21 mouse cellular contexts compared by ENCODE assay signal in genomic region chr1:154183077-154183751, GRCm38 (mm10). TPM values are rescaled to one million over a fixed set of nuclear protein-coding genes. Genes with fewer than 3 reads are reported as not detected.
DNase-seq lines count a peak whose midpoint lies in the region; ATAC-seq lines count a peak whose summit lies in the region.
"Had no signal": no experiment of that assay in that cellular context is flagged by ENCODE, and none has a peak within 500 bp of the region (broad histone marks: within the 10 kb centered on the region; RNA-seq: fewer than 3 reads in every experiment).

No protein-coding gene starts in this region.

- no peaks in the 10 kb centered on the region for H3K27me3 ChIP-seq in intestine, embryonic 14.5 days (replicated peaks; ENCODE audit: control insufficient read depth, insufficient read depth, low read length)
- H3K27me3 ChIP-seq in intestine, embryonic 16.5 days (replicated peaks; ENCODE audit: control insufficient read depth, insufficient read depth, low read length): no peaks in the 10 kb centered on the region
- H3K27me3 ChIP-seq in lung, embryonic 15.5 days: no peaks in the 10 kb centered on the region
- no peaks in the 10 kb centered on the region for H3K27me3 ChIP-seq in stomach, embryonic 16.5 days (ENCODE audit: control insufficient read depth, insufficient read depth, low read length)
- H3K27me3 ChIP-seq in midbrain, embryonic 16.5 days (ENCODE audit: control insufficient read depth, insufficient read depth, low read depth, low read length): no peaks in the 10 kb centered on the region
- H3K27me3 ChIP-seq: forebrain, embryonic 15.5 days; hindbrain, embryonic 13.5 days; liver, embryonic 12.5 days had no signal

- 0 out of 2 replicates have a peak, but pooled peaks have one; percentile 51 for ATAC-seq in intestine, embryonic 14.5 days (replicated peaks; ENCODE audit: low FRiP score, low TSS enrichment, low read depth)
- no peak for ATAC-seq in intestine, embryonic 16.5 days
- ATAC-seq in lung, embryonic 15.5 days (ENCODE audit: borderline replicate concordance, extremely low read depth, low FRiP score, low TSS enrichment): no peak
- ATAC-seq in stomach, embryonic 16.5 days (ENCODE audit: insufficient read depth, low FRiP score): 0 out of 2 replicates have a peak, but pooled peaks have one; percentile 19
- no peak for ATAC-seq in midbrain, embryonic 16.5 days
- ATAC-seq: forebrain, embryonic 15.5 days; liver, embryonic 12.5 days had no signal

- H3K4me1 ChIP-seq in intestine, embryonic 14.5 days (replicated peaks; ENCODE audit: control insufficient read depth, insufficient read depth, low read length): no peaks in the 10 kb centered on the region
- no peaks in the 10 kb centered on the region for H3K4me1 ChIP-seq in intestine, embryonic 16.5 days (ENCODE audit: control insufficient read depth, insufficient read depth, low read length)
- H3K4me1 ChIP-seq in lung, embryonic 15.5 days: 0 out of 2 replicates have a peak, but pooled peaks cover 3% of the 10 kb centered on the region
- H3K4me1 ChIP-seq in stomach, embryonic 16.5 days (ENCODE audit: control insufficient read depth, insufficient read depth, low read length): no peaks in the 10 kb centered on the region
- H3K4me1 ChIP-seq in midbrain, embryonic 16.5 days (ENCODE audit: control insufficient read depth, insufficient read depth, low read length): no peaks in the 10 kb centered on the region
- H3K4me1 ChIP-seq: forebrain, embryonic 15.5 days; heart, embryonic 13.5 days; liver, embryonic 12.5 days; midbrain, embryonic 10.5 days had no signal

- no peak overlapping the region for H3K4me3 ChIP-seq in intestine, embryonic 14.5 days (ENCODE audit: low read depth, low read length)
- no peak overlapping the region for H3K4me3 ChIP-seq in intestine, embryonic 16.5 days (ENCODE audit: low read length)
- no peak overlapping the region for H3K4me3 ChIP-seq in lung, embryonic 15.5 days
- H3K4me3 ChIP-seq in stomach, embryonic 16.5 days (replicated peaks; ENCODE audit: low read length): no peak overlapping the region
- no peak overlapping the region for H3K4me3 ChIP-seq in midbrain, embryonic 16.5 days (ENCODE audit: low read depth, low read length)
- H3K4me3 ChIP-seq: embryonic facial prominence, embryonic 10.5 days; forebrain, embryonic 15.5 days; heart, embryonic 13.5 days; hindbrain, embryonic 13.5 days; liver, embryonic 12.5 days; midbrain, embryonic 10.5 days had no signal

- DNase-seq in intestine, embryonic 14.5 days (ENCODE audit: low spot score): no peak
- DNase-seq in lung, postnatal 36 days: no peak
- DNase-seq in kidney, postnatal 14 days: peak; percentile 27
- no peak for DNase-seq in retina, postnatal 1 day
- DNase-seq: adrenal gland, postnatal 36 days; gastrocnemius, postnatal 10 days; heart, adult 18-20 months; left cerebral cortex, postnatal 4 days; thymus, postnatal 25 days had no signal

- 89% methylated on average over 7 of the region's 7 CpGs for WGBS in intestine, embryonic 14.5 days
- 84% methylated on average over 7 of the region's 7 CpGs for WGBS in intestine, embryonic 16.5 days
- 61% methylated on average over 7 of the region's 7 CpGs for WGBS in lung, embryonic 15.5 days
- 77% methylated on average over 7 of the region's 7 CpGs for WGBS in stomach, embryonic 16.5 days
- 91% methylated on average over 7 of the region's 7 CpGs for WGBS in midbrain, embryonic 16.5 days

- H3K27ac ChIP-seq in intestine, embryonic 14.5 days (ENCODE audit: low read depth): no peak overlapping the region
- no peak overlapping the region for H3K27ac ChIP-seq in intestine, embryonic 16.5 days (ENCODE audit: low read length)
- peak overlapping the region; percentile 38; the same call in 1 of the 2 replicates for H3K27ac ChIP-seq in lung, embryonic 15.5 days
- H3K27ac ChIP-seq in stomach, embryonic 16.5 days (ENCODE audit: low read length): no peak overlapping the region
- no peak overlapping the region for H3K27ac ChIP-seq in midbrain, embryonic 16.5 days (ENCODE audit: low read length)
- H3K27ac ChIP-seq: embryonic facial prominence, embryonic 10.5 days; forebrain, embryonic 15.5 days; heart, embryonic 13.5 days; hindbrain, embryonic 13.5 days; liver, embryonic 12.5 days; midbrain, embryonic 10.5 days had no signal

- H3K9ac ChIP-seq in intestine, embryonic 14.5 days (ENCODE audit: low read length): no peak overlapping the region
- H3K9ac ChIP-seq in intestine, embryonic 16.5 days (ENCODE audit: low read depth, low read length): no peak overlapping the region
- H3K9ac ChIP-seq in lung, embryonic 15.5 days: no peak overlapping the region
- no peak overlapping the region for H3K9ac ChIP-seq in stomach, embryonic 16.5 days (ENCODE audit: low read length)
- no peak overlapping the region for H3K9ac ChIP-seq in midbrain, embryonic 16.5 days (ENCODE audit: low read depth, low read length)
- H3K9ac ChIP-seq: forebrain, embryonic 15.5 days; heart, embryonic 13.5 days; hindbrain, embryonic 13.5 days; liver, embryonic 12.5 days had no signal

- no peaks in the 10 kb centered on the region for H3K9me3 ChIP-seq in intestine, embryonic 14.5 days (ENCODE audit: control insufficient read depth, low read length)
- no peaks in the 10 kb centered on the region for H3K9me3 ChIP-seq in intestine, embryonic 16.5 days (ENCODE audit: control insufficient read depth, low read length)
- H3K9me3 ChIP-seq in lung, embryonic 15.5 days: no peaks in the 10 kb centered on the region
- H3K9me3 ChIP-seq in stomach, embryonic 16.5 days (replicated peaks; ENCODE audit: control insufficient read depth, low read length): no peaks in the 10 kb centered on the region
- no peaks in the 10 kb centered on the region for H3K9me3 ChIP-seq in midbrain, embryonic 16.5 days (replicated peaks; ENCODE audit: control insufficient read depth, low read length, poor library complexity, severe bottlenecking)
- H3K9me3 ChIP-seq: embryonic facial prominence, embryonic 10.5 days; forebrain, embryonic 15.5 days; heart, embryonic 13.5 days; hindbrain, embryonic 13.5 days; liver, embryonic 12.5 days; midbrain, embryonic 10.5 days had no signal

- no peaks in the 10 kb centered on the region for H3K36me3 ChIP-seq in intestine, embryonic 14.5 days (ENCODE audit: control insufficient read depth, insufficient read depth, low read length)
- no peaks in the 10 kb centered on the region for H3K36me3 ChIP-seq in intestine, embryonic 16.5 days (ENCODE audit: control insufficient read depth, insufficient read depth, low read length)
- no peaks in the 10 kb centered on the region for H3K36me3 ChIP-seq in lung, embryonic 15.5 days
- no peaks in the 10 kb centered on the region for H3K36me3 ChIP-seq in stomach, embryonic 16.5 days (ENCODE audit: control insufficient read depth, insufficient read depth, low read length)
- no peaks in the 10 kb centered on the region for H3K36me3 ChIP-seq in midbrain, embryonic 16.5 days (ENCODE audit: control insufficient read depth, insufficient read depth, low read length)
- H3K36me3 ChIP-seq: embryonic facial prominence, embryonic 10.5 days; forebrain, embryonic 15.5 days; heart, embryonic 13.5 days; hindbrain, embryonic 13.5 days; liver, embryonic 12.5 days; midbrain, embryonic 10.5 days had no signal

- no peak overlapping the region for H3K4me2 ChIP-seq in intestine, embryonic 14.5 days (ENCODE audit: low read length)
- no peak overlapping the region for H3K4me2 ChIP-seq in intestine, embryonic 16.5 days (ENCODE audit: low read depth, low read length)
- H3K4me2 ChIP-seq in lung, embryonic 15.5 days: no peak overlapping the region
- H3K4me2 ChIP-seq in stomach, embryonic 16.5 days (ENCODE audit: low read depth, low read length): no peak overlapping the region
- H3K4me2 ChIP-seq in midbrain, embryonic 16.5 days (ENCODE audit: low read length): no peak overlapping the region
- H3K4me2 ChIP-seq: forebrain, embryonic 15.5 days; heart, embryonic 13.5 days; hindbrain, embryonic 13.5 days; liver, embryonic 12.5 days had no signal

RNA-seq across cellular contexts. Expression of gene Zfp648, which starts 17.8 kb away (rescaled TPM):
- 0.12 TPM in 1 of 2 replicates, not detected in the other for polyA plus RNA-seq in intestine, embryonic 14.5 days (2014; fragmentation: Nextera tagmentation; extraction: Ambion mirVana)
- not detected in 2 replicates for polyA plus RNA-seq in intestine, embryonic 16.5 days (2015; fragmentation: Nextera tagmentation; extraction: Ambion mirVana)
- polyA plus RNA-seq in lung, embryonic 15.5 days (2015; fragmentation: Nextera tagmentation; extraction: Ambion mirVana): 0.11 and 0.17 TPM in 2 replicates
- polyA plus RNA-seq in stomach, embryonic 16.5 days (2015; fragmentation: Nextera tagmentation; extraction: Ambion mirVana): 0.13 and 0.20 TPM in 2 replicates
- 1.2 and 1.3 TPM in 2 replicates for polyA plus RNA-seq in midbrain, embryonic 16.5 days (2015; fragmentation: Nextera tagmentation; extraction: Ambion mirVana)
- polyA plus RNA-seq: midbrain, embryonic 10.5 days; small intestine, adult 2 months; testis, adult 2 months had no signal

Comparison
In these comparisons a context has a peak if more than half of its experiments do, and no peak if none do; other contexts are left out.
1. ATAC-seq: peak in intestine, embryonic 14.5 days (single experiment) and stomach, embryonic 16.5 days (single experiment); none in intestine, embryonic 16.5 days (single experiment), lung, embryonic 15.5 days (single experiment) and midbrain, embryonic 16.5 days (single experiment).